Mouse (Mus musculus) kidney, embryonic 14.5 days (tissue): ENCODE data around the gene Omt2a. TPM values are rescaled to one million over a fixed set of nuclear protein-coding genes. Genes with fewer than 3 reads are reported as not detected.

ENCODE experiments used
- ATAC-seq: fragments of 200-750 bp; cut with Nextera tagmentation; 2 replicates; pipeline ENCODE4 v1.8.0; 2017; ENCODE audit warnings: moderate number of reproducible peaks, mild to moderate bottlenecking, moderate TSS enrichment, moderate library complexity; ENCODE audit not compliant: low FRiP score, low TSS enrichment
- H3K27ac ChIP-seq: fragments of 300-500 bp; sonication (generic); 2 replicates; pipeline ENCODE4 v1.5.1; 2014; ENCODE audit warnings: low read depth, mild to moderate bottlenecking, low read length, moderate library complexity, mixed read lengths
- H3K27me3 ChIP-seq: fragments of 300-500 bp; sonication (generic); 2 replicates; pipeline ENCODE4 v1.6.1; 2014; ENCODE audit warnings: mild to moderate bottlenecking, low read length; ENCODE audit not compliant: control insufficient read depth, insufficient read depth
- H3K36me3 ChIP-seq: fragments of 300-500 bp; sonication (generic); 2 replicates; pipeline ENCODE4 v1.6.1; 2014; ENCODE audit warnings: low read length, mixed read lengths; ENCODE audit not compliant: control insufficient read depth, insufficient read depth
- H3K4me1 ChIP-seq: fragments of 300-500 bp; sonication (generic); 2 replicates; pipeline ENCODE4 v1.6.1; 2014; ENCODE audit warnings: low read length, mixed read lengths; ENCODE audit not compliant: control insufficient read depth, insufficient read depth
- H3K4me2 ChIP-seq: fragments of 300-500 bp; sonication (generic); replicated peaks from 2 replicates; pipeline ENCODE4 v1.6.1; 2014; ENCODE audit warnings: low read depth, mild to moderate bottlenecking, low read length
- H3K4me3 ChIP-seq: fragments of 300-500 bp; sonication (generic); 2 replicates; pipeline ENCODE4 v1.5.1; 2014; ENCODE audit warnings: mild to moderate bottlenecking, low read length
- H3K9ac ChIP-seq: fragments of 300-500 bp; sonication (generic); 2 replicates; pipeline ENCODE4 v1.6.1; 2014; ENCODE audit warnings: low read depth, mild to moderate bottlenecking, low read length, moderate library complexity
- H3K9me3 ChIP-seq: fragments of 300-500 bp; sonication (generic); 2 replicates; pipeline ENCODE4 v1.6.1; 2016; ENCODE audit warnings: low read length; ENCODE audit not compliant: control insufficient read depth
- WGBS: fragments of 180-500 bp; shearing (Covaris S2); extraction: QIAGEN DNeasy Blood & Tissue Kit; methylation state at CpG from one replicate; pipeline ENCODE4 v1.1.7; 2014; 5-methylcytosine and 5-hydroxymethylcytosine counted together
- polyA plus RNA-seq: library from polyadenylated mRNA; unstranded; fragments of >200 nt; fragmentation: Nextera tagmentation; extraction: Ambion mirVana; gene quantifications from 2 replicates; pipeline ENCODE4 v1.2.1, GENCODE M21; 2014

The Omt2a gene
- not detected in 2 replicates for polyA plus RNA-seq

DNA sequence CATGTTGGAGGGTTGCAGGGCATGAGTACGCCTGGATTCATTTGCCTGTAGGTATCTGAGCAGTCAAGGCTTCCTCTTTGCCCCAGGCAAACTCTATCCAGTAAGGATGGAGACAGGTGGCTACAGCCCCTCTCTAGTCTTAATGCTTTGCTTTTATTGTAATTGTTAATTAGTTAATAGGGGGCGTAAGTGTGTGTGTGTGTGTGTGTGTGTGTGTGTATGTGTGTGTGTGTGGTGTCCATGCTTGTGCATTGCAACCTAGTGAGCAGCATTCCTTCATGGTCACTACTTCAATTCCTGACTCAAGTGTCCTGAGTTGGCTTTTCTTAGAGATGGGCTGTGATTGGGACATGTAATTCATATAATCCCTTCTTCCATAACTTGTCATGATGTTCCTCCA is at the start of gene Omt2a:
TSS of gene Omt2a (minus strand) at position 101 of the 400 bp plus-strand sequence.
- Histone ChIP-seq H3K27me3 (no peaks in the 10 kb centered on the region), H3K27ac (no peak within 1 kb of the TSS), H3K4me3 (no peak within 1 kb of the TSS), H3K9me3 (no peaks in the 10 kb centered on the region), H3K36me3 (no peaks in the 10 kb centered on the region), H3K4me2 (no peak within 1 kb of the TSS), H3K9ac (no peak within 1 kb of the TSS), H3K4me1 (no peaks in the 10 kb centered on the region)
- 87% methylated on average over 2 of the region's 2 CpGs for WGBS
- ATAC-seq, result no peak

DNA sequence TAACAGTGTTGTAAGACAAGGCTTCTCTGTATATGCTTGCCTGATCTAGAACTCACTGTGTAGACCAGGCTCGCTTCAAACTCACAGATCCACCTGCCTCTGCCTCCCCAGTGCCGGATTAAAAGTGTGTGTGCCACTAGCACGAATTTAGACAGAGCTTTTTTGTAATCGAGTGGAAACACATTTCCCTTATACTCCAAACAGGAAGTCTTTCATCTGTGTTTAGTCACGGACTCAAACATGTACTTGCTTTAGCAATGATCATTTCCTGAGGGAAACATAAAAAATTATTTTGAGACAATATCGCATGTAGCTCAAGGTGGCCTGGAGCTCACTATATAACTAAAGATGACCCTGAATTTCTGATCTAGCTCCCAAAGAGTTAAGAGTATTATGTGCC is 48.8 kb upstream of the Omt2a start:
- Histone ChIP-seq H3K27me3 (no peaks in the 10 kb centered on the region), H3K4me2 (no peak overlapping the region), H3K27ac (no peak overlapping the region), H3K9me3 (no peaks in the 10 kb centered on the region), H3K4me1 (no peaks in the 10 kb centered on the region), H3K4me3 (no peak overlapping the region), H3K9ac (no peak overlapping the region), H3K36me3 (no peaks in the 10 kb centered on the region)
- ATAC-seq, result no peak
- WGBS, result 72% methylated on average over 6 of the region's 6 CpGs

DNA sequence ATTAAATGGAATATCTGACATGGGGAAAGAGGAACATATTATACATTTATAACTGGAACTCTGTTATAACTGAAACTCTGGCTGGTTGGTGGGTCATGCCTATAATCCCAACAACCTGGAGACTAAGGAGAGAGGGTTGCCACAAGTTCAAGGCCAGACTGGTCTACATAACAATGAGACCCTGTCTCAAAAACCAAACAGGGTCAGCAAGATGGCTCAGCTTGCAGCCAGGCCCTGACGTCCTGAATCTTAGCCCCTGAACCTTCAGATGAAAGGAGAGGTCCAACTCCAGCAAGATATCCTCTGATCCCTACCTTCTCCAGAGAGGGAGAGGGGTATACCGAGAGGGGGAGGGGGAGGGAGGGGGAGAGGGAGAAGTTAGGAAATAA is 45.9 kb upstream of the Omt2a start:
- no peak overlapping the region for H3K4me3 ChIP-seq
- 49% methylated on average over 2 of the region's 2 CpGs for WGBS
- H3K27me3 ChIP-seq, result no peaks in the 10 kb centered on the region
- no peak overlapping the region for H3K27ac ChIP-seq
- H3K9ac ChIP-seq, result no peak overlapping the region
- no peak for ATAC-seq
- no peaks in the 10 kb centered on the region for H3K9me3 ChIP-seq
- H3K36me3 ChIP-seq, result no peaks in the 10 kb centered on the region
- H3K4me1 ChIP-seq, result no peaks in the 10 kb centered on the region
- no peak overlapping the region for H3K4me2 ChIP-seq

DNA sequence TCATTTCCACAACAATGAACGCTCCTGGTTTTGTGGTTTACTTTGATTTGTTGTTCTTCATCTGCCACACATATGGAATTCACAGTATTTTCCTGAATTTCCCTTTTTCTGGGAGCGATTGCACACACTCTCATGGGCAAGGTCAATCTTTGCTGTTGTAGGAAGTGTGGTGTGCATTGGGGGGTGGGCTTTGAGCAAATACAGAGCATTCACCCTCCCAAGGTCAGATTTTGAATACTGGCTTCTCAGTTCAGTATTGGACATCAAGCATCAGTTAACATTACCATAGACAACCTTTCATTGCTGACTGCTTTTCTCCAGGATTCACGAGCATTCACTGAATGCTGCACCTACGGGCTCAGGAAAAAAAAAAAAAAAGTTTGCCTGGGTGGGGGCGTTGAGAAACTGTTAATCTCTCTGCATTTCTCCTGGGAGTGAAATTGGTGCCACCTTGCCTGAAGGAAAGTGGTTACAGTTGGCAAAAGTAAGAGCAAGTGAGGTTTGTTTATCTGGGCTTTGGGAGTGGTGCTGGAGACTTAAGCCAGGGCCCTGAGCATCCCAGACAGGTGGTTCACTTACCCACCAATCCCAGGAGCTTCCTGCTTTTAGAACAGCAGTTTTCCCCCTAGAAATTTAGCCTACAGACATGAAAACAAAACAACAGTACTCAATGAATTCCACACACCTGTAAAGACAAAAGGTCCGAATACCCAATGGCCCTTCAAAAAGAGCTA is 45.3 kb upstream of the Omt2a start:
- H3K4me1 ChIP-seq, result no peaks in the 10 kb centered on the region
- no peak for ATAC-seq
- H3K4me2 ChIP-seq, result no peak overlapping the region
- no peak overlapping the region for H3K9ac ChIP-seq
- no peaks in the 10 kb centered on the region for H3K27me3 ChIP-seq
- WGBS, result 84% methylated on average over 6 of the region's 6 CpGs
- H3K4me3 ChIP-seq, result no peak overlapping the region
- H3K36me3 ChIP-seq, result no peaks in the 10 kb centered on the region
- H3K27ac ChIP-seq, result no peak overlapping the region
- no peaks in the 10 kb centered on the region for H3K9me3 ChIP-seq

DNA sequence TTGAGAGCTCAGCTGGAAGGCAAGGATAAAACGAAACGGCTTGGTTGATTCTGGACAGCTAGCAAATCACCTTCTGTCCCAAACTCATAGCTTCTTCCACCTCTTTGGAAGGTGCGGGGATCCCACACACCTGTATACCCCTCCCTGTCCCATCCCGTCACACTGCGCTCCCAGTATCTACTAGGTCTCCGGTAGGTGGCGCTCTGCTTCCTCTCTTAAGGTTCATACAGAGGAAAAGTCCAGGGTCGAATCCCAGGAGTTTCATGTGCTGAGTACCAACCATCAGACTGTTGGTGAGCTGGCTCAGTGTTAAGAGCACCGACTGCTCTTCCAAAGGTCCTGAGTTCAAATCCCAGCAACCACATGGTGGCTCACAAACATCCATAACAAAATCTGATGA is 43.5 kb upstream of the Omt2a start:
- Histone ChIP-seq H3K27me3 (no peaks in the 10 kb centered on the region), H3K4me2 (no peak overlapping the region), H3K9ac (no peak overlapping the region), H3K4me3 (no peak overlapping the region), H3K36me3 (no peaks in the 10 kb centered on the region), H3K27ac (no peak overlapping the region), H3K4me1 (no peaks in the 10 kb centered on the region), H3K9me3 (no peaks in the 10 kb centered on the region)
- peak; percentile 89 for ATAC-seq
- WGBS, result 16% methylated on average over 9 of the region's 9 CpGs

DNA sequence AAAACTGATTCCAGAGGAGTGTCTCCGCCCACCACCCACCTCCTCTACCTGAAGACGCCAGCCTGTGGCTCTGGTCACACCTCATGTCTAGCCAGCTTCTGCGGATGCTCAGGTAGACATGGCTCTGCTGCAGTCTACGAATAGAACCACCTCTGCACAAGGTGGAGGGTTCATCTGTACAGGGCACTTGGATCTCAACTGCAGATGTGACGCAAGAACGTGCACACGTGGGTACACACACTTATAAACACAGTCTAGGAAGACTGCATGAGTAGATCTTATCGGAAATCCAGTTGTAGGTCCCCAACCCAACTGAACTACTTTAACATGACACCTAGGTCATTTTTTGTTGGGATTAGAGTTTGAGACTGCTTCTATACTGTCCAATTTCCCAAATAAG is 41.0 kb upstream of the Omt2a start, which contains the start of gene Gsta2:
TSS of gene Gsta2 (minus strand) at position 178 of the 400 bp plus-strand sequence.
- 88% methylated on average over 8 of the region's 8 CpGs for WGBS
- H3K36me3 ChIP-seq, result no peaks in the 10 kb centered on the region
- no peaks in the 10 kb centered on the region for H3K27me3 ChIP-seq
- H3K4me3 ChIP-seq, result no peak within 1 kb of the TSS
- no peak within 1 kb of the TSS for H3K4me2 ChIP-seq
- no peak within 1 kb of the TSS for H3K27ac ChIP-seq
- H3K4me1 ChIP-seq, result no peaks in the 10 kb centered on the region
- H3K9me3 ChIP-seq, result no peaks in the 10 kb centered on the region
- no peak for ATAC-seq
- H3K9ac ChIP-seq, result no peak within 1 kb of the TSS

DNA sequence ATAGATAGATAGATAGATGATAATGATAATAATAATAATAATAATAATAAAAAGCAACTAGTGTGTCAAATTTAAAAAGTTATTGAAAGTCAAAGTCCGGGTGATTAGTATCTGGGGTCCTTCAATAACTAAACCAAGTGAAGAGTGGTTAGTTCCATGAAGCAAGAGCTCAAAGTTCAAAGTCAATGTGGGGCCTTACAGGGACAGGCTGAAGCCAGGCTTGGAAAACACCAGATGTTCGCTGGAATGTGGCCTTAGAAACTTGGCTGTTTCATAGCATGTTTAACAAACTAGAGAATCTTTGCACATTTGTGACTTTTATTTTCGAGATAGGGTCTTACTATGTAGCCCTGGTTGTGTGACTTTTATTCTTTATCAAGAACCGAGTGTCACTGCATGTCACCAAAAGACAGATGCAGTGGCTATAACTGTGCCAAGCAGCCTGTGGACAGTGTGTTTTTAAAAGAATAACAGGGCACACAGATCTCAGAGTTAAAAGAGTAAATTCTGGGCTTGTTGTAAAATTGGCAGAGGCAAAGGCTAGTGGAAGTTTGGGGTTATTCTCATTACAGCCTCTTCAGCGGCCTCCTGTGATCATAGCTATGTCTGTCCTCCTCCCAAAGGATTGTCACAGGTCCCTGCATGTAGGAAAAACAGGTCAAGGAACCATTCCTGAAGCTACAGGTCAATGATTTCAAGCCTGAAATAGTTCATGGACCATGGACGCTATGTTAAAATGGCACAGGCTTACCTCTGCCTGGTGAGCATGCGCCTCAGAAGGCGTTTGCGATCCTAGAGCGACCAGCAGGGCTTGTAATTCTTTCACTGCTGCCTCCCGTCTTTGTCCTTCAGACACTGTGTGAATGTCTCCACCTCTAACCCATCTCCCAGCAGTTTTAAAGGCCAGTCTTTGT is 40.3 kb upstream of the Omt2a start:
- H3K27ac ChIP-seq, result no peak overlapping the region
- no peaks in the 10 kb centered on the region for H3K27me3 ChIP-seq
- no peak overlapping the region for H3K9ac ChIP-seq
- no peak for ATAC-seq
- no peak overlapping the region for H3K4me3 ChIP-seq
- no peaks in the 10 kb centered on the region for H3K36me3 ChIP-seq
- no peak overlapping the region for H3K4me2 ChIP-seq
- H3K4me1 ChIP-seq, result no peaks in the 10 kb centered on the region
- WGBS, result 77% methylated on average over 11 of the region's 11 CpGs
- no peaks in the 10 kb centered on the region for H3K9me3 ChIP-seq

DNA sequence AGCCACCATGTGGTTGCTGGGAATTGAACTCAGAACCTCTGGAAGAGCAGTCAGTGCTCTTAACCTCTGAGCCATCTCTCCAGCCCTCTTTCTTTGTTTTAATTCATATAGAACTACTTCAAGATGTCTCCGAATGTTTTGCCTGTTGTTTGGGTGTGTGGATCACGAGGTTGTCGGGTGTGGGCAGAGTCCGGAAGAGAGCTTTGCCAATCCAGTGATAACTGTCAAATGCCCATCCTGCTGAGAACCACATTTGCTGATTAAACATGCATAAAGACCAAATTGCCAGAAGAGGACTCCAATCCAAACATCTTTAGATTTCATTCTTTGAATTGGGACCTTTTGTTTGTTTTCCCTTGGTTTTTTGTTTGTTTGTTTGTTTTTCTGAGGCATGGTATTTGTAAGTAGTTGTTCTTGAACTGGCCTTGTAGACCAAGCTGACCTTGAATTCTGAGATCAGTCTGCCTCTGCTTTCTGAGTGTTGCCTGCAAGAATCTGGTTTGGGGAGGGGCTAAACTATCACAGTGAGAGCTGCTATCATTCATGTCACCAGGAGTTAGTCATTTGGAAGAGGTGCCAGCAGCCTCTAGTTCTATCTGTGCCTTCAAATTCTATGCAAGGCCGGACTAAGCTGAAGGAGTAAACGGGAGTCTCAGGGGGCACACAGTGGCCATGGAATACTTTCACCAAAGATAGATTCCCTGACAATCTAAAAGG is 37.1 kb upstream of the Omt2a start:
- no peaks in the 10 kb centered on the region for H3K9me3 ChIP-seq
- no peak overlapping the region for H3K4me2 ChIP-seq
- no peaks in the 10 kb centered on the region for H3K27me3 ChIP-seq
- WGBS, result 77% methylated on average over 6 of the region's 6 CpGs
- H3K9ac ChIP-seq, result no peak overlapping the region
- no peak overlapping the region for H3K27ac ChIP-seq
- H3K4me1 ChIP-seq, result no peaks in the 10 kb centered on the region
- H3K36me3 ChIP-seq, result no peaks in the 10 kb centered on the region
- no peak overlapping the region for H3K4me3 ChIP-seq
- ATAC-seq, result no peak
